Mouse (Mus musculus) limb, embryonic 10.5 days (tissue): Measurements from ENCODE around the gene Dync1i1. TPM values are rescaled to one million over a fixed set of nuclear protein-coding genes. Genes with fewer than 3 reads are reported as not detected.

Experiments
- DNase-seq: peaks from one replicate; pipeline ENCODE4 v3.0.0-alpha.2; 2017; ENCODE audit warnings: low spot score
- H3K27ac ChIP-seq: fragments of 300-500 bp; sonication (generic); 2 replicates; pipeline ENCODE4 v1.5.1; 2016; ENCODE audit warnings: mild to moderate bottlenecking
- H3K27me3 ChIP-seq: fragments of 300-500 bp; sonication (generic); 2 replicates; pipeline ENCODE4 v1.6.1; 2016; ENCODE audit warnings: low read depth, mild to moderate bottlenecking; ENCODE audit not compliant: poor library complexity, severe bottlenecking
- H3K36me3 ChIP-seq: fragments of 300-500 bp; sonication (generic); 2 replicates; pipeline ENCODE4 v1.6.1; 2016; ENCODE audit warnings: mild to moderate bottlenecking, moderate library complexity
- H3K4me1 ChIP-seq: fragments of 300-500 bp; sonication (generic); 2 replicates; pipeline ENCODE4 v1.6.1; 2016
- H3K4me3 ChIP-seq: fragments of 300-500 bp; sonication (generic); 2 replicates; pipeline ENCODE4 v1.5.1; 2016; ENCODE audit warnings: mild to moderate bottlenecking, moderate library complexity
- H3K9me3 ChIP-seq: fragments of 300-500 bp; sonication (generic); replicated peaks from 2 replicates; pipeline ENCODE4 v1.6.1; 2016; ENCODE audit warnings: mild to moderate bottlenecking
- WGBS: fragments of 180-500 bp; shearing (Covaris S2); methylation state at CpG from one replicate; pipeline ENCODE4 v1.1.7; 2016; 5-methylcytosine and 5-hydroxymethylcytosine counted together
- polyA plus RNA-seq: library from polyadenylated mRNA; unstranded; fragments of >200 nt; fragmentation: Nextera tagmentation; extraction: Ambion mirVana; gene quantifications from 2 replicates; pipeline ENCODE4 v1.2.1, GENCODE M21; 2016

The Dync1i1 gene
- polyA plus RNA-seq, 1 experiment from 2014 or later = 5.8 TPM

- Histone ChIP-seq H3K36me3 (no peaks in the 10 kb centered on the region), H3K27me3 (no peaks in the 10 kb centered on the region), H3K4me1 (no peaks in the 10 kb centered on the region), H3K9me3 (no peaks in the 10 kb centered on the region), H3K4me3 (no peak overlapping the region), H3K27ac (no peak overlapping the region)
- DNase-seq = no peak
- 97% methylated on average over 3 of the region's 3 CpGs for WGBS
Measured at GRCm38 (mm10) chr6:5961960-5962359, 236.5 kb downstream of the Dync1i1 start.

GRCm38 (mm10) chr6:5966376-5966775 is 240.9 kb downstream of the Dync1i1 start:
- Histone ChIP-seq H3K4me3 (no peak overlapping the region), H3K27me3 (no peaks in the 10 kb centered on the region), H3K36me3 (no peaks in the 10 kb centered on the region), H3K9me3 (no peaks in the 10 kb centered on the region), H3K27ac (no peak overlapping the region), H3K4me1 (0 out of 2 replicates have a peak, but pooled peaks cover 4% of the 10 kb centered on the region)
- no peak for DNase-seq
- 96% methylated on average over 7 of the region's 7 CpGs for WGBS

GRCm38 (mm10) chr6:5966806-5967445 is 241.5 kb downstream of the Dync1i1 start:
- no peaks in the 10 kb centered on the region for H3K27me3 ChIP-seq
- H3K4me1 ChIP-seq = 0 out of 2 replicates have a peak, but pooled peaks cover 4% of the 10 kb centered on the region
- no peaks in the 10 kb centered on the region for H3K9me3 ChIP-seq
- H3K27ac ChIP-seq = no peak overlapping the region
- no peak for DNase-seq
- no peaks in the 10 kb centered on the region for H3K36me3 ChIP-seq
- 87% methylated on average over 8 of the region's 8 CpGs for WGBS
- no peak overlapping the region for H3K4me3 ChIP-seq

- 67% methylated on average over 4 of the region's 4 CpGs for WGBS
- Histone ChIP-seq H3K27me3 (no peaks in the 10 kb centered on the region), H3K36me3 (no peaks in the 10 kb centered on the region), H3K4me3 (no peak overlapping the region), H3K9me3 (no peaks in the 10 kb centered on the region), H3K4me1 (0 out of 2 replicates have a peak, but pooled peaks cover 4% of the 10 kb centered on the region), H3K27ac (no peak overlapping the region)
- DNase-seq = no peak
Measured at GRCm38 (mm10) chr6:5967545-5967944, 242.1 kb downstream of the Dync1i1 start.

- Histone ChIP-seq H3K27ac (no peak overlapping the region), H3K4me1 (0 out of 2 replicates have a peak, but pooled peaks cover 4% of the 10 kb centered on the region), H3K36me3 (no peaks in the 10 kb centered on the region), H3K4me3 (no peak overlapping the region), H3K9me3 (no peaks in the 10 kb centered on the region), H3K27me3 (no peaks in the 10 kb centered on the region)
- 90% methylated on average over 8 of the region's 8 CpGs for WGBS
- DNase-seq = no peak
Measured at GRCm38 (mm10) chr6:5969613-5970012, 244.2 kb downstream of the Dync1i1 start.

- H3K4me1 ChIP-seq = peaks cover 5% of the 10 kb centered on the region; the same call in 1 of the 2 replicates
- H3K27ac ChIP-seq = no peak overlapping the region
- H3K4me3 ChIP-seq = no peak overlapping the region
- no peaks in the 10 kb centered on the region for H3K36me3 ChIP-seq
- H3K27me3 ChIP-seq = no peaks in the 10 kb centered on the region
- WGBS = 67% methylated on average over 4 of the region's 4 CpGs
- H3K9me3 ChIP-seq = no peaks in the 10 kb centered on the region
- no peak for DNase-seq
Measured at GRCm38 (mm10) chr6:5976241-5976640, 250.8 kb downstream of the Dync1i1 start.

- no peak overlapping the region for H3K4me3 ChIP-seq
- no peak for DNase-seq
- H3K9me3 ChIP-seq = no peaks in the 10 kb centered on the region
- H3K4me1 ChIP-seq = peaks cover 5% of the 10 kb centered on the region; the same call in 1 of the 2 replicates
- no peaks in the 10 kb centered on the region for H3K27me3 ChIP-seq
- 73% methylated on average over 15 of the region's 15 CpGs for WGBS
- H3K36me3 ChIP-seq = no peaks in the 10 kb centered on the region
- H3K27ac ChIP-seq = peak overlapping the region; percentile 42; the same call in 1 of the 2 replicates
Measured at GRCm38 (mm10) chr6:5977238-5977920, 251.9 kb downstream of the Dync1i1 start.

- WGBS = 78% methylated on average over 6 of the region's 6 CpGs
- Histone ChIP-seq H3K4me1 (peaks cover 20% of the 10 kb centered on the region), H3K9me3 (no peaks in the 10 kb centered on the region), H3K27ac (no peak overlapping the region), H3K27me3 (no peaks in the 10 kb centered on the region), H3K4me3 (no peak overlapping the region), H3K36me3 (no peaks in the 10 kb centered on the region)
- DNase-seq = no peak
Measured at GRCm38 (mm10) chr6:5991243-5991642, 265.8 kb downstream of the Dync1i1 start.

GRCm38 (mm10) chr6:5991817-5992755 is 266.6 kb downstream of the Dync1i1 start:
- DNase-seq = peak; percentile 41
- Histone ChIP-seq H3K4me1 (peaks cover 20% of the 10 kb centered on the region), H3K4me3 (no peak overlapping the region), H3K27ac (peak overlapping the region; percentile 59), H3K9me3 (no peaks in the 10 kb centered on the region), H3K36me3 (no peaks in the 10 kb centered on the region), H3K27me3 (no peaks in the 10 kb centered on the region)
- WGBS = 59% methylated on average over 25 of the region's 25 CpGs

- Histone ChIP-seq H3K27me3 (no peaks in the 10 kb centered on the region), H3K9me3 (no peaks in the 10 kb centered on the region), H3K36me3 (no peaks in the 10 kb centered on the region), H3K27ac (no peak overlapping the region; the same call in 1 of the 2 replicates), H3K4me1 (peaks cover 25% of the 10 kb centered on the region), H3K4me3 (no peak overlapping the region)
- 67% methylated on average over 7 of the region's 7 CpGs for WGBS
- DNase-seq = no peak
Measured at GRCm38 (mm10) chr6:5993056-5993455, 267.6 kb downstream of the Dync1i1 start.

- Histone ChIP-seq H3K4me1 (peaks cover 12% of the 10 kb centered on the region), H3K9me3 (no peaks in the 10 kb centered on the region)
- WGBS = 91% methylated on average over 6 of the region's 6 CpGs
Measured at GRCm38 (mm10) chr6:5997535-5997934, 272.1 kb downstream of the Dync1i1 start.

GRCm38 (mm10) chr6:6002061-6002460 is 276.6 kb downstream of the Dync1i1 start:
- H3K36me3 ChIP-seq = no peaks in the 10 kb centered on the region
- peaks cover 21% of the 10 kb centered on the region for H3K4me1 ChIP-seq
- H3K9me3 ChIP-seq = no peaks in the 10 kb centered on the region
- H3K27ac ChIP-seq = no peak overlapping the region
- DNase-seq = no peak
- H3K27me3 ChIP-seq = no peaks in the 10 kb centered on the region
- 90% methylated on average over 3 of the region's 3 CpGs for WGBS
- no peak overlapping the region for H3K4me3 ChIP-seq

More at GRCm38 (mm10) chr6:5997535-5997934, 272.1 kb downstream of the Dync1i1 start:
- no peak overlapping the region for H3K27ac ChIP-seq
- DNase-seq = no peak
- no peaks in the 10 kb centered on the region for H3K27me3 ChIP-seq
- H3K36me3 ChIP-seq = no peaks in the 10 kb centered on the region
- no peak overlapping the region for H3K4me3 ChIP-seq
